Mouse (Mus musculus): ENCODE data around the gene Rnf144a.

DNA sequence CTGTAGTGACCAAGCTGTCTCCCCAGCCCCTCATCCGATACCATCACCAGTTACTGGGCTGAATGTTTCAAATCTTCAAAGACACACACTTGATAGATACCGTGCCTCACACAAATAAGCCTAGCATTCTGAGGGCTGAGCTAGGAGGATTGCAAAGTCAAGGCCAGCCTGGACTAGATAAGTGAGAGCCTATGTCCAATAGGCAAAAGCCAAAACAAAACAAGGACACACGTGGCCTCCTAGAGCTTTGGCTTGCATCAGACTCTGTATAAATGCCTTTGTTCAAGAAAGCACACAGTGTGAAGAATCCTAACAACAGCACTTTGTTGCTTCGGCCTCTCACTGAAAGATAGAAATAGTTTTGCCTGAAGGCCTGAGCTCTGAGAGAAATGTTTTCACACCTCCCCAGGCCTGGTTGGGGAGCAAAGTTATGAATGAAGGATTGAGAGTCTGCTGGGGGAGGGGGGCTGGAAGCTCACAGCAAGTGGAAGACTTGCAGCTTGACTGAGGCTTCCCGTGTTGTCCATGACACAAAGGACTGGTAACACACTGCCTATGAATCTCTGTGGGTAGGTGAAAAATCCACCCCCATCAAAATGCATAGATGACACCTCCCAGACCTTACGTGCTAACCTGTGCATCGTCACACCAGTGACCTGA lies 1.7 kb upstream of the Rnf144a start:
- no peak for TF ChIP-seq CTCF (IDR thresholded peaks at IDR 0.05; ENCODE audit: insufficient read depth, low read length)
- no peak for TF ChIP-seq POLR2A (IDR thresholded peaks at IDR 0.05; ENCODE audit: borderline replicate concordance, extremely low read depth, low read depth, low read length)

All from lung, adult 2 months (tissue).